ENCODE assay signal across 27 mouse cellular contexts in the genomic region with DNA sequence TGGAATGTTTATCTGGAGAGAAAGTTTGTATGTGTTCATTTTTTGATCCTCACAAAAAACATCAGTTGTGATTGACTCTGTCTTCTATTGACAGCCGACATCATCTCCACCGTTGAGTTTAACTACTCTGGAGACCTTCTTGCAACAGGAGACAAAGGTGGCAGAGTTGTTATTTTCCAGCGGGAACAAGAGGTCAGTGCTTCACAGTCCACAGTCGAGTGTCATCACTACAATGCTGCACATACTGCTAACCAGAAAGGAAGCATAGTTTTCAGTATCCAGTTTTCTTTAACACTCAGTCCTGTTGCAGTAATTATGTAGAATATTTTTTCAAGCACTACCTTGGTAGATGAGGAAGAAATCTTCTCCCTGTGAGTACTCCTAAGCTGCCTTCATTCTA.
"Had no signal": no experiment of that assay in that cellular context is flagged by ENCODE, and none has a peak within 500 bp of the region (broad histone marks: within the 10 kb centered on the region; RNA-seq: fewer than 3 reads in every experiment).

No protein-coding gene starts in this region.

- H3K27me3 ChIP-seq: embryonic facial prominence, embryonic 12.5 days; embryonic facial prominence, embryonic 13.5 days; embryonic facial prominence, embryonic 15.5 days; forebrain, embryonic 12.5 days; forebrain, embryonic 13.5 days; forebrain, embryonic 15.5 days had no signal

- H3K9ac ChIP-seq: embryonic facial prominence, embryonic 12.5 days; embryonic facial prominence, embryonic 13.5 days; embryonic facial prominence, embryonic 15.5 days; forebrain, embryonic 12.5 days; forebrain, embryonic 13.5 days; forebrain, embryonic 15.5 days; forebrain, postnatal 0 days had no signal

- H3K4me2 ChIP-seq: embryonic facial prominence, embryonic 12.5 days; embryonic facial prominence, embryonic 13.5 days; embryonic facial prominence, embryonic 15.5 days; forebrain, embryonic 12.5 days; forebrain, embryonic 13.5 days; forebrain, embryonic 15.5 days had no signal

- H3K4me3 ChIP-seq: embryonic facial prominence, embryonic 10.5 days; embryonic facial prominence, embryonic 12.5 days; embryonic facial prominence, embryonic 13.5 days; embryonic facial prominence, embryonic 15.5 days; erythroblast, embryonic 14.5 days; forebrain, embryonic 10.5 days; forebrain, embryonic 12.5 days; forebrain, embryonic 13.5 days; forebrain, embryonic 15.5 days; gastrocnemius, adult 2 months; heart, adult 2 months had no signal

- DNase-seq: cerebellum, adult 18-20 months; cerebellum, adult 2 months; cerebellum, adult 8-10 months; cerebellum, adult 9-10 months; cerebellum, adult 9-11 months; cerebellum, postnatal 14 days; cerebellum, postnatal 25 days; cerebellum, postnatal 36 days; embryo, embryonic 11 days; forebrain, postnatal 0 days; gastrocnemius, adult 2 months; gastrocnemius, postnatal 10 days; gastrocnemius, postnatal 14 days; gastrocnemius, postnatal 25 days; gastrocnemius, postnatal 36 days; heart, adult 2 months had no signal

- H3K4me1 ChIP-seq: forebrain, embryonic 12.5 days; forebrain, embryonic 13.5 days; forebrain, embryonic 15.5 days had no signal

- H3K27ac ChIP-seq: embryonic facial prominence, embryonic 10.5 days; embryonic facial prominence, embryonic 12.5 days; embryonic facial prominence, embryonic 13.5 days; embryonic facial prominence, embryonic 15.5 days; forebrain, embryonic 10.5 days; forebrain, embryonic 12.5 days; forebrain, embryonic 13.5 days; forebrain, embryonic 15.5 days; heart, adult 2 months had no signal

- H3K9me3 ChIP-seq: embryonic facial prominence, embryonic 10.5 days; embryonic facial prominence, embryonic 12.5 days; embryonic facial prominence, embryonic 13.5 days; embryonic facial prominence, embryonic 15.5 days; forebrain, embryonic 10.5 days; forebrain, embryonic 12.5 days; forebrain, embryonic 13.5 days; forebrain, embryonic 15.5 days had no signal

- ATAC-seq: forebrain, embryonic 13.5 days; forebrain, embryonic 14.5 days; forebrain, embryonic 15.5 days; forebrain, embryonic 16.5 days; forebrain, postnatal 0 days had no signal
